Mouse (Mus musculus): ENCODE data around the gene Mkrn2. TPM values are rescaled to one million over a fixed set of nuclear protein-coding genes. Genes with fewer than 3 reads are reported as not detected.

Gene Mkrn2
- 10 to 100 TPM; 43.1 to 46.4 TPM for total RNA-seq (2021)

- intact Hi-C loops (cut with DNase I): loop anchor here (5.0 to 10.0 kb wide), 3 partner anchors 75 to 203 kb away; partner anchors contain the start of genes Cand2, Raf1 and Rpl32
- peak; percentile 86 to 87 for DNase-seq
These were observed at the start of gene Mkrn2 for GRCm38 (mm10) chr6:115601715-115602523. Gene Mkrn2 (plus strand): TSS chr6:115601902.

- intact Hi-C loops (cut with DNase I): no loop called here
- no peak for DNase-seq
These were observed 46.2 kb upstream of the Mkrn2 start for GRCm38 (mm10) chr6:115555485-115555884.

- intact Hi-C loops (cut with DNase I): no loop called here
- DNase-seq: no peak
These were observed 43.5 kb upstream of the Mkrn2 start for GRCm38 (mm10) chr6:115558176-115558575.

GRCm38 (mm10) chr6:115559651-115560632 lies 41.8 kb upstream of the Mkrn2 start:
- peak in 1 of 2 experiments; percentile 13 for DNase-seq
- intact Hi-C loops (cut with DNase I): no loop called here

- intact Hi-C loops (cut with DNase I): no loop called here
- DNase-seq: no peak
These were observed 36.1 kb upstream of the Mkrn2 start for GRCm38 (mm10) chr6:115565479-115566045.

GRCm38 (mm10) chr6:115574171-115574570 lies 27.5 kb upstream of the Mkrn2 start:
- intact Hi-C loops (cut with DNase I): no loop called here
- DNase-seq: no peak

- DNase-seq: no peak
- intact Hi-C loops (cut with DNase I): no loop called here
These were observed 24.3 kb upstream of the Mkrn2 start for GRCm38 (mm10) chr6:115577407-115577806.

GRCm38 (mm10) chr6:115577941-115578340 lies 23.8 kb upstream of the Mkrn2 start:
- no peak for DNase-seq
- intact Hi-C loops (cut with DNase I): no loop called here

- DNase-seq: no peak
- intact Hi-C loops (cut with DNase I): no loop called here
These were observed 20.9 kb upstream of the Mkrn2 start for GRCm38 (mm10) chr6:115580810-115581209.

GRCm38 (mm10) chr6:115582328-115583115 lies 19.2 kb upstream of the Mkrn2 start:
- DNase-seq: no peak
- intact Hi-C loops (cut with DNase I): no loop called here

GRCm38 (mm10) chr6:115583430-115584125 lies 18.1 kb upstream of the Mkrn2 start:
- intact Hi-C loops (cut with DNase I): no loop called here
- no peak for DNase-seq

- DNase-seq: no peak
- intact Hi-C loops (cut with DNase I): no loop called here
These were observed 17.5 kb upstream of the Mkrn2 start for GRCm38 (mm10) chr6:115584176-115584575.

- peak in 1 of 2 experiments; percentile 18 for DNase-seq
- intact Hi-C loops (cut with DNase I): no loop called here
These were observed 15.4 kb upstream of the Mkrn2 start for GRCm38 (mm10) chr6:115586321-115586720.

GRCm38 (mm10) chr6:115591692-115592359 lies 9.9 kb upstream of the Mkrn2 start:
- no peak for DNase-seq
- intact Hi-C loops (cut with DNase I): no loop called here

- DNase-seq: no peak
- intact Hi-C loops (cut with DNase I): no loop called here
These were observed 9.2 kb upstream of the Mkrn2 start, which contains the start of gene Mkrn2os for GRCm38 (mm10) chr6:115592458-115592857. Gene Mkrn2os (minus strand): TSS chr6:115592576.

GRCm38 (mm10) chr6:115593252-115593651 lies 8.4 kb upstream of the Mkrn2 start:
- intact Hi-C loops (cut with DNase I): no loop called here
- DNase-seq: no peak

- intact Hi-C loops (cut with DNase I): no loop called here
- no peak for DNase-seq
These were observed 7.2 kb upstream of the Mkrn2 start for GRCm38 (mm10) chr6:115594463-115594862.

- DNase-seq: no peak
- intact Hi-C loops (cut with DNase I): no loop called here
These were observed 6.0 kb upstream of the Mkrn2 start for GRCm38 (mm10) chr6:115595667-115596066.

- intact Hi-C loops (cut with DNase I): loop anchor here (5.0 to 10.0 kb wide), 3 partner anchors 76 to 203 kb away; partner anchors contain the start of genes Cand2, Raf1 and Rpl32
- DNase-seq: no peak
These were observed 384 bp upstream of the Mkrn2 start for GRCm38 (mm10) chr6:115601322-115601714.
